Mouse (Mus musculus) thymus, adult 2 months (tissue): ENCODE measurements around the gene Chaf1b. TPM values are rescaled to one million over a fixed set of nuclear protein-coding genes. Genes with fewer than 3 reads are reported as not detected.
A peak's percentile ranks its signal among the peaks of the same experiment; 100 is the strongest.

Experiments
- DNase-seq: peaks from one replicate; pipeline ENCODE4 v3.0.0; 2021
- H3K27ac ChIP-seq: fragments of 200-500 bp; 2 replicates; pipeline ENCODE4 v1.5.1; 2012; ENCODE audit warnings: low read length, control low read depth; ENCODE audit not compliant: control insufficient read depth, insufficient read depth
- H3K27me3 ChIP-seq: fragments of 200-500 bp; 2 replicates; pipeline ENCODE4 v1.6.1; 2012; ENCODE audit warnings: mild to moderate bottlenecking, low read length, moderate library complexity, mixed read lengths; ENCODE audit not compliant: control insufficient read depth, insufficient read depth
- H3K36me3 ChIP-seq: fragments of 200-500 bp; 2 replicates; pipeline ENCODE4 v1.6.1; 2012; ENCODE audit warnings: mild to moderate bottlenecking, low read length, moderate library complexity; ENCODE audit not compliant: control insufficient read depth, insufficient read depth
- H3K4me1 ChIP-seq: fragments of 200-500 bp; replicated peaks from 2 replicates; pipeline ENCODE4 v1.6.1; 2012; ENCODE audit warnings: low read length; ENCODE audit not compliant: control insufficient read depth, insufficient read depth
- H3K4me3 ChIP-seq: fragments of 200-500 bp; 2 replicates; pipeline ENCODE4 v1.5.1; 2012; ENCODE audit warnings: mild to moderate bottlenecking, low read length, control low read depth, moderate library complexity; ENCODE audit not compliant: control insufficient read depth, insufficient read depth
- CTCF ChIP-seq: fragments of 200-500 bp; IDR thresholded peaks from 2 replicates; pipeline ENCODE4 v1.5.1; 2012; ENCODE audit warnings: mild to moderate bottlenecking, control low read depth, low read length, moderate library complexity, borderline replicate concordance; ENCODE audit not compliant: control insufficient read depth, poor library complexity, insufficient read depth; ENCODE audit errors: extremely low read depth
- POLR2A ChIP-seq: fragments of 200-500 bp; IDR thresholded peaks from 2 replicates; pipeline ENCODE4 v1.6.1; 2012; ENCODE audit warnings: mild to moderate bottlenecking, low read length, control low read depth, moderate library complexity; ENCODE audit not compliant: control insufficient read depth, poor library complexity, insufficient read depth; ENCODE audit errors: extremely low read depth
- WGBS: fragments of 180-500 bp; shearing (Covaris S2); methylation state at CpG from one replicate; pipeline ENCODE4 v1.1.7; 2018; 5-methylcytosine and 5-hydroxymethylcytosine counted together
- polyA plus RNA-seq: library from polyadenylated mRNA; depleted of rRNA; stranded (reverse); fragments of >200 nt; gene quantifications from 2 replicates; pipeline ENCODE4 v1.2.3, GENCODE M21; 2012

Chaf1b gene
- polyA plus RNA-seq, 1 experiment = 28.8 TPM

DNA sequence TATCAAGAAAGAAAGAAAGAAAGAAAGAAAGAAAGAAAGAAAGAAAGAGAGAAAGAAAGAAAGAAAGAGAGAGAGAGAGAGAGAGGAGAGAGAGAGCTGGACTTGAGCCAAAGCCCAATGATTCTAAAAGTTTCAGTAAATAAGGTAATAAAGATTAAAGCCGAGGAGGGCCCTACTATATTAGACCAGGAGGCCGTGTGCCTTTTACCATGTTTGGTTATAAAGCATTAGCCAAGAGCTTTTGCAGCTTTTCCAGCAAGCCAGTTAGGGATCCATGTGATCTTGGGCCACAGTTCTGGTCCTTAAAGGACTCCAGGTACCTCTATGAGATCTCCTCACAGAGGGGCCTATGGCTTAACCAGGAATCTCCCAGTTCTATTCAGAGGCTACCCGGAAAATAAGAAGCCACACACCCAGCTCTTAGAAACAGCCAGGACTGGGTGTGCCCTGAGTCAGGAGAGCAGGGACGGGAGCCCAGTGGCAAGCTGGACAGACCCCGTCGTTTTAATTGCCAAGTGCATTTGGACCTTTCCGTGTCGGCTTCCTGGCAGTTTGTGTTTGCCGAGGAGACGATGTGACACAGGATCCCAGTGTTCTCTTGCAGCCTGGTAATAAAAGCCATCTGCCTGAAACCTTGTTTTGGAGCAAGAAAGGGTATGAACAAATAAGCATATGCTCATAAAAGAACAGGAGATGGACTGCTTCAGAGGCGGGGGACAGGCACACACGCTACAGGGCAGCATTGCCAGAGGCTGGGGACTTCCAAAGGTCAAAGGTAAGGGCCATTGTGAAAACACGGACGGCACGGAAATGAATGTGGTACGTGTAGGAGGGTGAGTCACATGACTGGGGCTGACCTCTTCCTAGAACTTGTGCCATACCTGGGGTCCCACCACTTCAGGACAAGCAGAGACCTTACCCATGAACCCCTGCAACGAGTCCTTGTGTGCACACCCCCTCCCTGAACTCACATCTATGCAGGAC, 48.8 kb downstream of the Chaf1b start:
- H3K4me1 ChIP-seq = peaks cover 8% of the 10 kb centered on the region
- no peak overlapping the region for H3K4me3 ChIP-seq
- no peak overlapping the region for H3K27ac ChIP-seq
- H3K36me3 ChIP-seq = no peaks in the 10 kb centered on the region
- TF ChIP-seq POLR2A (no peak), CTCF (no peak)
- WGBS = 89% methylated on average over 17 of the region's 17 CpGs
- no peaks in the 10 kb centered on the region for H3K27me3 ChIP-seq
- no peak for DNase-seq

DNA sequence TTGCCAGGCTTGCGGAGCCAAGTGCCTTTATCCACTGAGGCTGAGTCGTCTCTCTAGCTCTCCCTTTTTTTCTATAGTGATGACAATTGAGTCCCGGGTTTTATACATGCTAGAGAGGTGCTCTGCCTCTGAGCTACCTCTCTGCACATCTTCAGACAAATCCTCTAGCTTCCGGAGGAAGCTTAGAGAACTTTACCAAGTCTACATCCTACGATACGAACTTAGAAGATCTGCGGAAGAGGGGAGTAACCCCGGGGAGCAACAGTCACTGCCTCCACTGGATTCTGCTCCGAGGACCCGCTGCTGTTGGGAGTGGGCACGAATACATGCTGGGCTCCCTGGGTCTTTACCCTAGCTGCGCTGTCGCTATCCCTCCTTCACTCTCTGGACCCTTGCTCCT, 50.9 kb downstream of the Chaf1b start:
- TF ChIP-seq POLR2A = no peak
- TF ChIP-seq CTCF = no peak
- Histone ChIP-seq H3K4me3 (peak overlapping the region; percentile 47), H3K36me3 (no peaks in the 10 kb centered on the region), H3K4me1 (peaks cover 10% of the 10 kb centered on the region), H3K27me3 (no peaks in the 10 kb centered on the region), H3K27ac (no peak overlapping the region; the same call in 1 of the 2 replicates)
- DNase-seq = no peak
- 22% methylated on average over 13 of the region's 13 CpGs for WGBS

DNA sequence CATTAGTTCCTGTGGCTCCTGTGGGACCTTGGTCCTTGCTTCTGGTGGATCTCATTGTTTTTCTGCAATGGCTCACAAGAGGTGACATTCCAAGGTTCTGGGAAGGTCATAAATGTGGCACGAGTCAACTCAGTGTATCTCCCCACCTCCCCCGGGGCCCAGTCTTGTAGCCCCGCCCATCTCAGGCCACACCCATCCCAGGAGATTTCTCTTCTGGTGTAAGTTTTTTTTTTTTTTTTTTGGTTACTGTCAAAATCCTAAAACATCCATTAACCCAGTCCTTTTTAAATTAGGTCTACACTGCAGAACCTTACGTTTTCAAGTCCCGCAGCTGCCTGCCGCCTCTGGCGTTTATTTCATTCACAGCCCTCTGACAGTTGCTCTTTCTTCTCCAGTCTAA, 51.3 kb downstream of the Chaf1b start:
- no peaks in the 10 kb centered on the region for H3K27me3 ChIP-seq
- 34% methylated on average over 7 of the region's 7 CpGs for WGBS
- H3K27ac ChIP-seq = no peak overlapping the region; the same call in 1 of the 2 replicates
- DNase-seq = peak; percentile 42
- H3K4me1 ChIP-seq = peaks cover 10% of the 10 kb centered on the region
- peak overlapping the region; percentile 47 for H3K4me3 ChIP-seq
- no peaks in the 10 kb centered on the region for H3K36me3 ChIP-seq
- TF ChIP-seq CTCF (no peak), POLR2A (no peak)

DNA sequence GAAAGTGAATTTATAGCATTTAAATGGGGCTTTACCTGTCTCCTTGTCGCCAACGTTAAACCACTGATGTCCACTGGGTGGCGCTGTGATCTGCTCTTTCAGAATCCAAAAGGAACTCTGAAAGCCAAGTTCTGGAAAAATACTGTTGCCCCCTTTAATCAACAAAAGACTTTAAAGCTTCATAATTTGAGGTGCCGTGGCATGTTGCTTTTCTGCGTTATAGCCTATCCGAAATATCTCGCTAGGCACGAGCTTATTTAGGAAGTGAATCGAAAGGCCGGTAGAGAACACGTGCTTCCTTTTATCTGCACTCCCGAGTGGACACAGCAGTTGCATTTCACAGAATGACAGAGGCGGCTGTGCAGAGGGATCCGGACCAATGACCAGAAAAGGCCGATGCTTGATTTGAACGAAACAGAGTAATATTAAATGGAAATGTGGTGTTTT, 54.7 kb downstream of the Chaf1b start:
- TF ChIP-seq CTCF = no peak
- no peak for TF ChIP-seq POLR2A
- no peak overlapping the region for H3K27ac ChIP-seq
- WGBS = 11% methylated on average over 16 of the region's 16 CpGs
- H3K4me3 ChIP-seq = no peak overlapping the region
- peaks cover 10% of the 10 kb centered on the region for H3K4me1 ChIP-seq
- no peaks in the 10 kb centered on the region for H3K27me3 ChIP-seq
- peak; percentile 59 for DNase-seq
- no peaks in the 10 kb centered on the region for H3K36me3 ChIP-seq

DNA sequence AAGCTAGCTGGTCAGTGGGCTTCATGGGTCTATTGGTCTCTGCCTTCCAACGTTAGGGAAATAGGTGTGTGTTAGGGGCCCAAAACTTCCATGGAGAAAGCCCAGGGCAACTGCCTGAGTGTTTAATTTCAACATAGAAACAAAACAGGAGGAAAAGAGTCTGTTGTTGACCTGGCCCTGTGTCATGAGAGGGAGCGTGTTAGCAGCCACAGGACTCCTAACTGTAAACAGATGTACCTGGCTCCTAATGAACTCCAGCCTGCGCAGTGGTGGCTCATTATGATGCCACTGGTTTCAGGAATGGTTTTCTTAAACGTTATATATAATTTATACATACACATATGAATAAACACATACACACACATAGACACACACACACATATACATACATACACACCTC, 56.3 kb downstream of the Chaf1b start:
- peaks cover 3% of the 10 kb centered on the region; the same call in 1 of the 2 replicates for H3K4me1 ChIP-seq
- WGBS = 91% methylated on average over 4 of the region's 4 CpGs
- no peaks in the 10 kb centered on the region for H3K27me3 ChIP-seq
- no peak overlapping the region for H3K4me3 ChIP-seq
- no peak overlapping the region for H3K27ac ChIP-seq
- H3K36me3 ChIP-seq = no peaks in the 10 kb centered on the region
- DNase-seq = no peak
- TF ChIP-seq CTCF (no peak), POLR2A (no peak)

DNA sequence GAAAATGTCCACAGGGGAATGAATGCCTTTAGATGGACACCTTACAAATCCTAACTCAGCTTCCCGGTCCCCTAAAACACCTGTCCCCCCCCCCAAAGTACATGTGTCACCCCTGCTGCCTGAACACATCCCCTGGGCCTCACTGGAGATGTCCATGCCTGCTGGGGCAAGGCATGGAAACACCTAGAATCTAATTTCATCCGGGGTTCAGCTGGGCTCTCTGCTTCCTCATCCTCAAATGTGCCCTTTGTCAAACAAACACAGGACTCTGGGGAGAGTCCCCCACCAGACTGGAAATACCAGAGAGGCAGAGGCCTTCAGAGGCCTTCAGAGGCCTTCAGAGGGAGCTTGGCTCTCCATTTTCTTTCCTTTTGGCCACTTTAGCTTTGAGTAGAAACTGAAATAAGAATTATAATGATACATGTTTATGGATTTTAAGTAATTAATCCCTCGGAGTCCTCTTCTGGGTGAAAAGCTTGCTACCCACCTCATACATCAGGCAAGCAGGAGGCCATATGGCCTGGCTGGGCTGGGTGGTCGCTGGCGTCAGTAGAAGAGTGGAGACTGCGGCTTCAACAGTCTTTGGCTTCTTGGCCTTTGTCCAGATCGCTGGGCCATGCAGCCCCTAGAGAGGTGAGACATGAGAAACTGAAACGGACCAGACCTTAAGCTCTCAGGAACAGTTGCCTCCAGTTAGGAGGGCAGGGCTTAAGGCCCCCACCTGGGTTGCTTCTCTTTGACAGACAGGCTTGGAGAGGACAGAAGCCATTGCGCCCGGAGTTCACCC, 58.3 kb downstream of the Chaf1b start:
- Histone ChIP-seq H3K27me3 (no peaks in the 10 kb centered on the region), H3K36me3 (no peaks in the 10 kb centered on the region), H3K27ac (no peak overlapping the region), H3K4me3 (no peak overlapping the region), H3K4me1 (peaks cover 2% of the 10 kb centered on the region; the same call in 1 of the 2 replicates)
- no peak for TF ChIP-seq CTCF
- TF ChIP-seq POLR2A = no peak
- WGBS = 81% methylated on average over 10 of the region's 10 CpGs
- no peak for DNase-seq
